Mouse (Mus musculus): ENCODE data around the gene P2rx3.

- TF ChIP-seq EP300 (IDR thresholded peaks at IDR 0.05; ENCODE audit: low read depth), result no peak
- TF ChIP-seq CTCF (IDR thresholded peaks at IDR 0.05; ENCODE audit: low read depth), result no peak
Observed at GRCm38 (mm10) chr2:85050001-85050634, 12.9 kb upstream of the P2rx3 start.
